Comparison of ENCODE assay signal across 27 mouse cellular contexts in genomic region chr5:75518213-75518612, GRCm38 (mm10). TPM values are rescaled to one million over a fixed set of nuclear protein-coding genes. Genes with fewer than 3 reads are reported as not detected.
DNase-seq lines count a peak whose midpoint lies in the region; ATAC-seq lines count a peak whose summit lies in the region.
"Had no signal": no experiment of that assay in that cellular context is flagged by ENCODE, and none has a peak within 500 bp of the region (broad histone marks: within the 10 kb centered on the region; RNA-seq: fewer than 3 reads in every experiment).

No protein-coding gene starts in this region.

- no peaks in the 10 kb centered on the region for H3K36me3 ChIP-seq in kidney, embryonic 15.5 days
- H3K36me3 ChIP-seq in neural tube, embryonic 11.5 days (ENCODE audit: control insufficient read depth, insufficient read depth, low read length) = no peaks in the 10 kb centered on the region
- H3K36me3 ChIP-seq: embryonic facial prominence, embryonic 15.5 days; forebrain, embryonic 15.5 days; G1E; heart, embryonic 10.5 days; hindbrain, embryonic 12.5 days had no signal

- WGBS in kidney, embryonic 15.5 days = 54% methylated on average over 8 of the region's 8 CpGs
- WGBS in neural tube, embryonic 11.5 days = 65% methylated on average over 8 of the region's 8 CpGs

- no peak overlapping the region for H3K9ac ChIP-seq in kidney, embryonic 15.5 days
- no peak overlapping the region for H3K9ac ChIP-seq in neural tube, embryonic 11.5 days (ENCODE audit: low read length)
- H3K9ac ChIP-seq: embryonic facial prominence, embryonic 15.5 days; forebrain, embryonic 15.5 days; hindbrain, embryonic 12.5 days; liver, postnatal 0 days had no signal

- no peak overlapping the region for H3K27ac ChIP-seq in kidney, embryonic 15.5 days
- H3K27ac ChIP-seq in neural tube, embryonic 11.5 days (ENCODE audit: low read depth, low read length) = no peak overlapping the region
- H3K27ac ChIP-seq: embryonic facial prominence, embryonic 15.5 days; forebrain, embryonic 15.5 days; heart, embryonic 10.5 days; hindbrain, embryonic 12.5 days; layer of hippocampus, adult 2 months; stomach, postnatal 0 days had no signal

- ATAC-seq in kidney, embryonic 15.5 days (replicated peaks; ENCODE audit: low FRiP score) = no peak
- no peak for ATAC-seq in neural tube, embryonic 11.5 days (ENCODE audit: insufficient read depth, low FRiP score, low TSS enrichment)
- no peak for ATAC-seq in erythroblast, adult 5-6 weeks (replicated peaks; ENCODE audit: low FRiP score, poor library complexity, severe bottlenecking)
- ATAC-seq: activated CD4-positive, CD25-positive, alpha-beta regulatory T cell, adult 4 months; forebrain, embryonic 15.5 days; inflammation-experienced regulatory T-cells, adult 6 months; liver, postnatal 0 days; Patski had no signal

- peak; percentile 12 for DNase-seq in adrenal gland, postnatal 14 days
- no peak for DNase-seq in adrenal gland, adult 18-20 months (ENCODE audit: low spot score in 2 of 2)
- no peak for DNase-seq in kidney, adult 11 months
- peak; percentile 27 for DNase-seq in neural tube, embryonic 11.5 days (ENCODE audit: low spot score)
- DNase-seq in neural tube, embryonic 10.5 days (ENCODE audit: extremely low spot score, low spot score) = no peak
- no peak for DNase-seq in cerebellum, adult 9-11 months
- DNase-seq: adrenal gland, postnatal 10 days; cerebellum, adult 2 months; cerebellum, postnatal 36 days; kidney, postnatal 25 days; layer of hippocampus, postnatal 36 days; liver, postnatal 0 days; lung, postnatal 10 days; midbrain, embryonic 14.5 days had no signal

- no peaks in the 10 kb centered on the region for H3K27me3 ChIP-seq in kidney, embryonic 15.5 days
- H3K27me3 ChIP-seq in neural tube, embryonic 11.5 days (ENCODE audit: control insufficient read depth, insufficient read depth, low read length) = no peaks in the 10 kb centered on the region
- H3K27me3 ChIP-seq: embryonic facial prominence, embryonic 15.5 days; forebrain, embryonic 15.5 days; hindbrain, embryonic 12.5 days; Patski had no signal

- H3K4me3 ChIP-seq in kidney, embryonic 15.5 days (replicated peaks) = no peak overlapping the region
- H3K4me3 ChIP-seq in neural tube, embryonic 11.5 days (ENCODE audit: low read depth, low read length) = no peak overlapping the region
- H3K4me3 ChIP-seq: embryonic facial prominence, embryonic 15.5 days; forebrain, embryonic 15.5 days; heart, embryonic 10.5 days; hindbrain, embryonic 12.5 days; layer of hippocampus, adult 2 months had no signal

- no peaks in the 10 kb centered on the region for H3K9me3 ChIP-seq in kidney, embryonic 15.5 days (replicated peaks)
- no peaks in the 10 kb centered on the region for H3K9me3 ChIP-seq in neural tube, embryonic 11.5 days (ENCODE audit: control insufficient read depth, low read length)
- H3K9me3 ChIP-seq: embryonic facial prominence, embryonic 15.5 days; forebrain, embryonic 15.5 days; G1E; heart, embryonic 10.5 days; hindbrain, embryonic 12.5 days had no signal

- no peaks in the 10 kb centered on the region for H3K4me1 ChIP-seq in kidney, embryonic 15.5 days
- no peaks in the 10 kb centered on the region for H3K4me1 ChIP-seq in neural tube, embryonic 11.5 days (ENCODE audit: control insufficient read depth, insufficient read depth, low read length)
- H3K4me1 ChIP-seq: embryonic facial prominence, embryonic 15.5 days; forebrain, embryonic 15.5 days had no signal

- peak overlapping the region; percentile 41 for H3K4me2 ChIP-seq in kidney, embryonic 15.5 days
- no peak overlapping the region for H3K4me2 ChIP-seq in neural tube, embryonic 11.5 days (ENCODE audit: low read depth)
- H3K4me2 ChIP-seq: embryonic facial prominence, embryonic 15.5 days; forebrain, embryonic 15.5 days; hindbrain, embryonic 12.5 days; liver, embryonic 11.5 days had no signal

RNA-seq across cellular contexts. Expression of gene Kit, which starts 56.5 kb away (rescaled TPM):
- 6.0 and 7.2 TPM in 2 replicates for total RNA-seq in adrenal gland, postnatal 14 days (2021)
- 1 to 10 TPM; 2.7 to 3.8 TPM for total RNA-seq in adrenal gland, adult 18-20 months (2021)
- polyA plus RNA-seq in kidney, embryonic 15.5 days (2015; fragmentation: Nextera tagmentation; extraction: Ambion mirVana) = 17.5 and 20.2 TPM in 2 replicates
- polyA plus RNA-seq in neural tube, embryonic 11.5 days (2014; fragmentation: Nextera tagmentation; extraction: Ambion mirVana) = 21.4 and 25.5 TPM in 2 replicates
- 33.9 and 39.4 TPM in 2 replicates for total RNA-seq in erythroblast, adult 5-6 weeks (2015; ENCODE audit: low replicate concordance)
- 12.2 and 19.9 TPM in 2 replicates for total RNA-seq in erythroblast, adult 5-6 weeks (2017; ENCODE audit: low replicate concordance)

Comparison
In these comparisons a context has a peak if more than half of its experiments do, and no peak if none do; other contexts are left out.
1. DNase-seq: peak in adrenal gland, postnatal 14 days (single experiment) and neural tube, embryonic 11.5 days (single experiment); none in adrenal gland, adult 18-20 months (0 of 2), kidney, adult 11 months (single experiment), neural tube, embryonic 10.5 days (single experiment) and cerebellum, adult 9-11 months (single experiment).